Mouse (Mus musculus) activated CD4-positive, CD25-positive, alpha-beta regulatory T cell (primary cell): Measurements from ENCODE around the gene AA467197. TPM values are rescaled to one million over a fixed set of nuclear protein-coding genes. Genes with fewer than 3 reads are reported as not detected.

Source experiments
- polyA plus RNA-seq, 2 experiments: library from polyadenylated mRNA; unstranded; fragments of 100-300 nt; shearing (Covaris generic); gene quantifications; one replicate each; pipeline ENCODE4 v1.2.1; 2017

The AA467197 gene
- polyA plus RNA-seq: 1 to 10 TPM in 1 of 2 experiments, under 1 TPM in 1; 0.75 to 5.3 TPM

GRCm38 (mm10) chr2:122636686-122637085 lies at the start of gene AA467197:
TSS of gene AA467197 (plus strand) at chr2:122636986.

GRCm38 (mm10) chr2:122610746-122611653 lies 25.8 kb upstream of the AA467197 start, which contains the start of gene Gatm:
TSS of gene Gatm (minus strand) at chr2:122611303.

Other genes with a start within 250 kb of the AA467197 start
- 100 to 1,000 TPM; 103 to 155 TPM for gene Slc28a2, start 210.5 kb upstream of the AA467197 start, polyA plus RNA-seq
- gene Gm14085, start 152.0 kb upstream of the AA467197 start, polyA plus RNA-seq: 10 to 100 TPM in 1 of 2 experiments, 1 to 10 TPM in 1; 1.8 to 18.0 TPM
- 1 to 10 TPM in 1 of 2 experiments, under 1 TPM in 1; 0.63 to 1.7 TPM for gene Gatm, start 25.7 kb upstream of the AA467197 start, polyA plus RNA-seq
- 1 to 10 TPM in 1 of 2 experiments, under 1 TPM in 1; 0.62 to 4.3 TPM for gene Slc30a4, start 65.7 kb downstream of the AA467197 start, polyA plus RNA-seq
- gene Bloc1s6, start 101.5 kb downstream of the AA467197 start, polyA plus RNA-seq: 10 to 100 TPM; 43.4 to 47.9 TPM
- 1 to 10 TPM; 6.9 to 9.1 TPM for gene Sqor, start 128.3 kb downstream of the AA467197 start, polyA plus RNA-seq